Mouse (Mus musculus) CD4-positive helper T cell, adult 2 months (primary cell): ENCODE results near the gene Cdkn1a.

Experiments used
- DNase-seq: peaks from one replicate; pipeline ENCODE4 v3.0.0-alpha.2; 2012; ENCODE audit warnings: low read depth, missing footprints, low spot score

Cdkn1a gene

DNA sequence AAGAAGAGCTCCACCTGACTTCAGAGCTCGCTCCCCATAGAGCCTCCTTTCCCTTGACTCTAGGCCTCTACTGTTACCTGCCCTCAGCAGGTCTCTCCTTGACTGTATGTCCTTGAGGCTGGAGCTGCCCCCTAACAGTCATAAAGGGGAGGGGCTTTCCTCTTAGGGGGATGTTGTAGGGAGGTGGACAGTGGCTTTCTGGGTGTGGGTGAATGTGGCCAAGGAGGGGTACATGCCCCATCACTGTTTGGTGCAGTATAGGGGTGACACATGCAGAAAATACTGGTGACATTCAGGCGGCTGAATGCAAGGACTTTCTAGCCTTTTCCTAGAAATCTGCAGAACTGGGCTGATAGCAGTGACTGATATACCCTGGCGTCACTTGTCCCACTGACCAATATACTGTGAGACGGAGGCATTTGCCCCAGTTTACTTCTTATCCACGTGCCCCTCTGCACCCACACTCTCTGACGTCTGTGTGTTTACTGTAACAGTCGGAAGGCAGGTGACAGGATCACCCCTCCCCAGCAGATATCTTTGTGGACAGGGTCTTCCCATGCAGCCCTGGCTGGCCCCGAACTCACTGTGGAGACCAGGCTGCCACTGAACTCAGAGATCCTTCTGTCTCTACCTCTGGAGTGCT is 26.4 kb downstream of the Cdkn1a start:
- no peak for DNase-seq

DNA sequence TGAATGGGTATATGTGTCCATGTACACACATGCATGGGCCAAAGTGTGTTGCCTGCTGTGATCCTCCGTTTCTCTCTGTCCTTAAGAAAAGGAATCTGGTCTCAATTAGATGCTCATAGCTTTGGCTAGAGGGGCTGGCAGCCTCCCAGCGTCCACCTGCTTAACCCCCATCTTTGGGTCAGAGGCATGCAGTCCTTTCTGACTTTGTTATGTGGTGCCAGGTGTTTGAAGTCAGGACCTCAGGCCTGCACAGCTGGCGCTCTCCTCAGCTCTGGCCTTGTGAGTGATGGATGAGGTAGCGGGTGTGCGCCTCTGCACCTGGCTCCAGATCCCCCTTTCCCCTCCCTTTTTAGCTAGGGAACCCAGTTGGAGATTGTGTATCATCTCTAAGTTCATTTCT is 27.3 kb downstream of the Cdkn1a start:
- DNase-seq: no peak

DNA sequence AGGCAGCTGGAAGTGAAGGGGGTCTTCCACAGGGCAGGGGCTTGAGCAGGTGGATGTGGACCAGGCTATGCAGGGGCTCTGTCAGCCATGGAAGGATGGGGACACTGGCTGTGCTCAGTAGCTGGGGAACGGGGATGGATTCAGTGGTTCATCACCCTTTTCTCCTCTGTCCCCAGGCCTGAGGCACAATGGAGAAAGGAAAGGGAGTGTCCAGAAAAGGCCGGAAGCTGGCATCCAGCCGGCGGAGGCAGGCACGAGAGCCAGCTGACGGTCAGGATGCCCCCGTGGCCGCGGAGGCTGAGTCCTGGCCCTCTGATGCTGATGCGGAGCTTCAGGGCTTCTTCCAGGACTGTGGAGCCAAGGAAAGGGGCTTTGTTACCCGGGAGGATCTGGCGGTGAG is 29.9 kb downstream of the Cdkn1a start:
- no peak for DNase-seq

DNA sequence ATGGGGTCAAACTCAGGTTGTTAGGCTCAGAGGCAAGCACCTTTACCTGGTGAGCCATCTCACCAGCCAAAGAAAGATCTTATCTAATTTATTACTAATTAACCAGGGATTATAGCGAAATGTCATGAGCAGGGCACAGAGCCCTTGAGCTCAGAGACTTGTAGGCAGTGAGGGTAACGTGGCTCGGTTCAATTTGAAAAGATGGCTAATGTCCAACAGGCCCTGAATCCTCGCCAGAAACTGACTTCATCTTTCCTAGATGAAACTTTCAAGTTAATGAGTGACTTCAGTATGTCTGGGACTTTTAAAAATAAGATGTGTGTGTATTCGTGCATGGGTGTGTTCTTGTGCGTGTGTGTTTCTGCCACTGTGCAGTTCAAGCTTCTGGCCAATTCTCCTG is 32.0 kb downstream of the Cdkn1a start:
- no peak for DNase-seq

DNA sequence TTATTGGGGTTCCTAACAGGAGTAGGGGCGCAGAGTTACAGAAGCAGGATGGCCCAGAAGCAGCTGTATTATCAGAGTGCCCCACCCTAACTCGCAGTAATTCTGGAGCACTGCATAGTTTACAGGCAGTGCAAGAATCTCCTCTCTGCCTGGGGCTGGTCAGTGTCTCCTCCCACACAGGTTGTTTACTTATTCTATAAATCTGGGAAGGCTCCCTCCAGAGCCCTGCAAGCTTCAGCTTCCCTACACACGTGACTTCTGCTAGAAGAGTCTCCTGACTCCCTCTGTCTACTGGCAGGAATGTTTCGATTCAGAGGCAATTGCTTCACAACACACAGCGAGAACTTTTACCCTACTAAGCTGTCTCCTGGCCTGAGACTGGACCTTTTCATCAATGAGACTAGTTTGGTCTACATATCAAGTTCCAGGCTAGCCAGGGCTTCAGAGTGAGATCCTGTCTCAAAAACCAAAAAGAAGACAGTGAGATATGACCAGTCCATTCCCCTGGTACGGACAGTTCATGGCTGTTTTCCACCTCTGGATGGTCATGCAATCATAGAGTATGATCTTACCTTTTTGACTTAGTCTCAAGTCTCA is 32.9 kb downstream of the Cdkn1a start:
- no peak for DNase-seq

DNA sequence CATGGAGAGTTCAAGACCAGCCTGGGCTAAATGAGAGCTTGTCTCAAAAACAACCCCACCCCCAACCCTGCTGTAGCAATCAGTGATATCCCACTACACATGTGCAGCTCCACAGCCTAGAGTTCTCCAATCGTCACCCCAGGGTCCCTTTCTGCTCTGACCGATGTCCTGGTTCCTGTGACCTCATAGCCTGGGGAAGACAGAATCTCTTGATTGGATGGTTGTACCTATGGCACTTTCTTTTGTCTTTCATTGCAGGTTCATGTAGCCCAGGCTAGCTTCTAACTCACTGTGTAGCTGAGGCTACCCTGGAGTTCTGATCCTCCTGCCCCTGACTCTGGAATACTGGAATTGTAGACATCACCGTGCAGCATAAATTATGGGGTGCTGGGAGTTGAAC is 35.8 kb downstream of the Cdkn1a start:
- DNase-seq: no peak

DNA sequence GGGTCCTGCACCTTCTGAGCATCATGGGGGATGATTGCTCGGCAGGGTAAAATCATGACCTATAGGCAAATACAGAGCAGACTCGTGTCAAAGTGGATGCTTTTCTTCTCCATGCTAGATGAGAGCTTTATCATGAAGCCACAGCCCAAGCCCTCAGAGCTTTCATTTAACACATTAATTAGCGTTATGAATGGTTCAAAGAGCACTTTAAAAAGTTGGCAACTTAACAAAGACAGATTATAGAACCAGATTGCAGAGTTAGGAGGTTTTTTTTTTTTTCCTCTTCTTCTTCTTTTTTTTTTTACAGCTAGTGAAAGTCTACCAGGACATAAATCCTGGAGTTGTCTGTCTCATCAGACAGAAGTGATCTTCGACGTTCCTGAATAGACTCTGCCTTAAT is 38.6 kb downstream of the Cdkn1a start:
- DNase-seq: no peak

DNA sequence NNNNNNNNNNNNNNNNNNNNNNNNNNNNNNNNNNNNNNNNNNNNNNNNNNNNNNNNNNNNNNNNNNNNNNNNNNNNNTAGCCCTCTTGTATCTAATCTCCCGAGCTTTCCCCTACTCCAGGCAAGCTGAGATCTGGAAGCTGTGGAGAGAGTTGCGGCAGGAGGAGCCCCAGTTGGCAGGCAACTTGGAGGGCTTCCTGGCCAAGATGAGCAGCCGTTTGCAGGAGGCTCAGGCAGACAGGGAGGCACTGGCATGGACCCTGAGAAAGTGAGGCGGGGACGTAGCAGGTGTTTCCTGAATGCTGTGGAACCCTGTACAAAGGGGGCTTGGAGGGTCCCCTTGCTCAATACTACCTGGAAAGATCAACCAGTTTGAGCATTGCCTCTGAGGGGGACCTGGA is 44.3 kb downstream of the Cdkn1a start:
- DNase-seq: no peak

DNA sequence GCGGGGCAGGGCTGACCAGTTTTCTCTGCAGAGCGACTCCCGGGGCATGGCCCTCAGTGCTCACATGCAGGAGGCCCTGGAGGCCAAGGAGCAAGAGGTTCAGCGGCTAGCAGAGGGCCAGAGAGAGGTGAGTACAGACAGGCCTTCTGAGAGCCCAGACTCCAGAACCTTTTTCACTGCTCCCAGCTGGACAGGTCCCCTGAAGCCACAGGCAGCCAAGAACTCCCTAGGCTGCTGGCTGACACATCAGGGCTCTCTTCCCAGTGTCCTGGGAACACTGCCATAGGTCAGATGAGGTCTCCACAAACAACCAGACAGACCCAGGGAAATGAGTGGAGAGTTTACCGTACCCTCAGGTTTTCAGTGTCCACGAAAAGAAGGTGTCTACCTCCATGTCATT is 45.5 kb downstream of the Cdkn1a start:
- DNase-seq: no peak

DNA sequence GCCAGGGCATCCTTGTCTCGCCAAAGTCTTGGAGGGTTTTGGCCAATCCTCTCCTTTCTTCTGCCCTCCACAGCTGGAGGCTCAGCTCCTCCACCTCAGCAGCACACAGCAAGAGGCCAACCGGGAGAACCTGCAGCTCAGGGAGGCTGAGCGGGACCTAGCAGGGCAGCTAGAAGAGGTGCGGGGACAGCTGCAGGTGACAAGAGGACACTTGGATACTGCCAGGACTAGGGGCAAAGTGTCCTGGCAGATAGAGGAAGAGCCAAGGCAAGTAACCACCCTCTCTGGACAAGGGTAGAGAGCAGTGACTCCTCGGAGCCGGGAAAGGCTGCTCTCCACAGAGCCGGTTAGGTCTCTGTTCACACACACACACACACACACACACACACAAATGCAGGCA is 47.1 kb downstream of the Cdkn1a start:
- no peak for DNase-seq

DNA sequence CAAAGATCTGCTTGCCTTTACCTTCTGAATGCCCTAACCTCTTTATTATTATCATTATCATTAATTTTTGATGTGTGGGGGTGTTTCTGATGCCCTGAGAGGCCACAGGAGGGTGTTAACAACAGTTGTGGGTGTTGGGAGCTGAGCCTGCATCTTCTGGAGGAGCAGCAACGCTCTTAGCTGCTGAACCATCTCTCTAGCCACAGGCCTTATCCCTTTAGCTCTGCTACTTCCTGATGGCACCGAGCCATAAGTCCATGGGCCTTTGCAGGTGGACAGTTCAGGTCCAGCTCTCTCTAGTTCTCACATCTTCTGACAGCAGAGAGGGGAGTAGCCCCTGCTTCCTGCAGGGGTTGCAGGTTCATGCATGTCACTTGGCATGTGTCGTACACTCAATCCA is 50.8 kb downstream of the Cdkn1a start:
- DNase-seq: no peak

DNA sequence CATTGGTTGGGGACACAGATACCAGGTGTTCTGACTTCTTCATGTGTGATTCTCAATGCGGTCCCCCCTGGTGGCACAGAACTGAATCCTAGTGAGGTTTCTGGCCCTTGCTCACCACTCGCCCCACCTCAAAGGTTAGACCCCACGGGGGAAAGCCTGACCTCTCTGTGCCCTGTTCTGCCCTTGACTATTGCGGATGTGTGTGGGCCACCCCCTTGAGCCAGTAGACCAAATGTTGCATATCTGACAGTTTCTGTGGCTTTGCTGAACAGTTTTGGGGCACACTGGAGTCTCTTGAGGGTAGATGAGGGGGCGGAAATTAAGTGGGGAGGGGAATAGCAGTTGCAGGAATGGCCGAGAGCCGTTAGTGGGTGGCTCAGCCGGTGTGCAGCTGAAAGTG is 52.5 kb downstream of the Cdkn1a start:
- DNase-seq: no peak

DNA sequence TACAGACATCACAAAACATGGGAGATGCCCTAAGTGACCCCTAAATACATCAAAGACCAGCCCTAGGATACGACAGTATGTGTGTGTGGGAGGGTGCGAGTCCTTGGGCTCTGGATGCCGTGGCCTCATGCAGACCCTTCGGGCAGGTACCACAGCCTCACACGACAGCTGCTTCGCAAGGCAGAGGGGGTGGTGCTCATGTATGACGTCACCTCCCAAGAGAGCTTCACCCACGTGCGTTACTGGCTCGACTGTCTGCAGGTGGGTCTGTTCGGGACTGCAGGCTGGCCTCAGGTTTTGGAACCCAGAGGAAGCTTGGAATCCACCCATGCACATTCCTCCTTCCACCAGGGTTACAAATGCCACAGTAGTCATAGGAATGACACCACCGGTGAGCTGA is 54.3 kb downstream of the Cdkn1a start:
- DNase-seq: no peak

DNA sequence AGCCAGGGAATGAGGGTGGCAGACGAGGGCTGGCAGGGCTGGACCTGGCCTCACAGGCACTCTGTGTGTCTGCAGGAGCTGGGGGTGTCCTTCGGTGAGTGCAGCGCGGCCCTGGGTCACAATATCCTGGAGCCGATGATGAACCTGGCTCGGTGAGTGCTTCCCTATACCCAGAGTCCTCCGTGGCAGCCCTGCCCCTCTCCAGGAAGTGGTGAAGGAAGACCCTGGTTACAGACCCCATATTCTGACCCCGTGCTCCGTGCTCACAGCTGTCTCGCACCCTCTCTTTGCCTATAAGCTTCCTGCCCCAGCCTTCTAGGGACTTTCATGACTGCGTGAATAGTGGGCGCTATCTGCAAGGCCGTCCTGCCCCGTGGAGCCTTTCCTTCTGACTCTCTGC is 56.5 kb downstream of the Cdkn1a start:
- no peak for DNase-seq

DNA sequence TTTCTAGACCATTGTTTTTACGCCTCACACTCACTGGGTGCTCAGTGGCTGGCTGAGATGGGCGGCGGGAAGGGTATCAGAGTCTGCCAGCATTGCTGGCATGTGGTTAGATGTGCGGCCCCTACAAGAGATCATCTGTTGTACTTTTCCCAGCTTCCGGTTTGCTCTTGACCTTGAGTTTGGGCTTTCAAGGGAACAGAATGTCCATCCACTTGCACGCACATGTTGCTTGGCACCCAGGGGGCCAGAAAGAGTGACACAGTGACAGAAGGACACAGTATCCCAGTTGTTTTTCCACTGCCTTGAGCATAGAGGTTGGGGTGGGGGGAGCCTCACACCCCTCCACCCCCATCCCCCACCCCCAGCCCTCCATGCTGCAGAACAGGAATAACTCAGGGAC is 57.0 kb downstream of the Cdkn1a start:
- no peak for DNase-seq

DNA sequence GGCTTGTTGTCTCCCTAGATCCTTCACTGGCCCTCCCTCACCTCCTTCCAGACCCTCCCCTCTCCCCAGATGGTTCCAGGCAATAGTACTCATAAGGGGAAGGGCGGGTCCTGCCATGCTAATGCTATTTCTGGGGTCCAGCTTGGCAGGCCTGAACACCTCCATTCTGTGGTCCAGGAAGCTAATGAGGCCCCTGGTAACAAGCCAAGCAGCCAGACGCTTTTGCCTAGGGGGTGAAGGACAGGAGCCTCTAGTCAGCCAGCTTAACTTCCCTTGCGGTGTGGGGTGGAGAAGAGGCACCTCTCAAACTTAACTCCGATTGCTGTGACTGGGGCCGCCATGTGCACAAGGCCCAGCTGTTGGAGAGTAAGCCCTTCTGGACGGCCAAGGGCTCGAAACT is 59.0 kb downstream of the Cdkn1a start:
- no peak for DNase-seq
